Mouse (Mus musculus): ENCODE measurements at regions not wholly inside any gene's neighbourhood (a gene's known extent, or its start where the extent isn't known, plus 50 kb on each side); places are given as distances from the start of the nearest gene placed in this dataset.

DNA sequence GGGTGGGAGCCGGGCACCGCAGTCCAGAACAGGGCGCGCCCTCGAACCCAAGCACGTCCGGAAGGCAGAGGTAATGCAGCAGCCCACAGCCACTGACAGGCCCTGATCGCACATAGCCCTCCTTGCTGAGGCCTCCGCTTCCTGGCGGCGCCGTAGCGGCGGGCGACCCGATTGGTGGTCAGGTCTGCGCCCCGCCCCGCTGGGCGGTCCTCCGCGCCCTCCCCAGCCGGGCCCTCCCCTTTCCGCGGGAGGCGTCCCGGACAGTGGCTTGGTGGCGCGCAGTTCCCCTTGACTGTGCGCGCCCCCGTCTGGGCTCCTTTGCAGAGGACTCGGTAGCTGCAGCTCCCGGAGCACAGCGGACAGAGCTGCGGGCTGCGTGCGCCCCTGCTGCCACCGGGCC lies 375.5 kb upstream of the Asap2 start:
- peak; percentile 49 to 64 for DNase-seq (ENCODE audit: low spot score in 2 of 2)
